Mouse (Mus musculus): Measurements from ENCODE around the gene Arhgap5. TPM values are rescaled to one million over a fixed set of nuclear protein-coding genes. Genes with fewer than 3 reads are reported as not detected.
A peak's percentile ranks its signal among the peaks of the same experiment; 100 is the strongest.

The Arhgap5 gene
- polyA plus RNA-seq, 1 experiment from 2014 or later = 7.9 TPM

DNA sequence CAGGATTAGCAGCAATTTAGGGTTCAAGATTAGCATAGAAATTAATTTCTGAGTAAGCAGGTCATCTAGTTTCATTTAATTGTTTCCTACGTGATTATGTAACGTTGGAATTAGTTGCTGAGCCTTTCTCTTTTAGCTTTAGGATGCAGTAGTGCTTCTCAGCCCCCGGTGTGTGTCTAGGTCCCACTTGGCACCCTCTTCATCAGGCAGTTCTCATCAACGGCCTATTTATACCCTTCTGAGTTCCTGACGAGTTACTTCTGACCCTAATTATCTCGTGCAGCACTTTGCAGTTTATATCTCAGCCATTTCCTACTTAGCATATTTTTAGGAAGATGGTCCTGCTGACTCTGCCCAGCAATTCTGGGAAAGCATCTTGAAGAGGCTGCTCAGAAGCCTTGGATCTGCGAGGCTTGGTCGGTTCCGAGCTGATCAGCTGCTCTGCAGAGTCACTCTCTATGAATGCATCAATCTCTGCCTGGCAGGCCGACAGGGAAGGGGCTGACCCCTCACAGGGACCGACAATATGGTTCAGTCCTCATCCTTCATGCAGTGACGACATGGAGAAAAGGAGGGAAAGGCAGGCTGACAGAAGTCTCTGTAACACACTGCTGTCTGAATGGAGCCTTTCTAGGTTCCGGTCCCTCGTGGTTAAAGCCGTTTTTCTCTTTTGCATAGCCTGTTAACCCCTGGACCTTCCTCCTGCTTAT lies 15.4 kb upstream of the Arhgap5 start:
- Histone ChIP-seq H3K9ac (no peak overlapping the region), H3K27me3 (no peaks in the 10 kb centered on the region), H3K4me2 (no peak overlapping the region), H3K36me3 (replicated peaks) (no peaks in the 10 kb centered on the region), H3K9me3 (replicated peaks) (no peaks in the 10 kb centered on the region), H3K4me3 (replicated peaks) (no peak overlapping the region), H3K27ac (replicated peaks) (no peak overlapping the region), H3K4me1 (replicated peaks) (no peaks in the 10 kb centered on the region)
- ATAC-seq (ENCODE audit: insufficient read depth) = no peak
- WGBS (ENCODE audit: insufficient replicate concordance) = 44% methylated on average over 15 of the region's 15 CpGs

DNA sequence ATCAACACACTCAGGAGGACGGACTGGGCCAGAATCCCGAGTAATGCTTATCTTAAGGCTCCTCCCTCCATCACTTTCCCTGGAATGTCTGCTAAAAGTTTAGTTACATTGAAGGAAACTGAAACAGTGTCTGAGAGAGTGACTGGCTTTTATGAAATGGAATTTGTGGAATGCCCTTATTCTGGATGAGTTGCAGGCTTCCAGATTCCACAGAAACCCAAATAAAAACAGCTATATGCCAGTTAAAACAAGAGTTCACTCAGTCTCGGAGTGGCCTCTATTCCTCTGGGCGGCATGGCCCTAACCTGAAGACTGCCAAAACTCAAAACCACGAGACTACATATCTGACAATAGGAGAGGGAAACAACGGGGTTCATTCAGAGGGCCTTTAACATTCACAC lies 10.5 kb upstream of the Arhgap5 start:
- no peak overlapping the region for H3K4me2 ChIP-seq
- ATAC-seq (ENCODE audit: insufficient read depth) = no peak
- no peaks in the 10 kb centered on the region for H3K27me3 ChIP-seq
- no peaks in the 10 kb centered on the region for H3K4me1 ChIP-seq (replicated peaks)
- H3K4me3 ChIP-seq (replicated peaks) = no peak overlapping the region
- no peaks in the 10 kb centered on the region for H3K9me3 ChIP-seq (replicated peaks)
- H3K36me3 ChIP-seq (replicated peaks) = no peaks in the 10 kb centered on the region
- 52% methylated on average over 6 of the region's 6 CpGs for WGBS (ENCODE audit: insufficient replicate concordance)
- no peak overlapping the region for H3K27ac ChIP-seq (replicated peaks)
- H3K9ac ChIP-seq = no peak overlapping the region

GRCm38 (mm10) chr12:52497209-52497608 lies 6.6 kb upstream of the Arhgap5 start:
- Histone ChIP-seq H3K27ac (replicated peaks) (no peak overlapping the region), H3K9ac (no peak overlapping the region), H3K9me3 (replicated peaks) (no peaks in the 10 kb centered on the region), H3K4me2 (no peak overlapping the region), H3K4me1 (replicated peaks) (no peaks in the 10 kb centered on the region), H3K4me3 (replicated peaks) (no peak overlapping the region), H3K27me3 (no peaks in the 10 kb centered on the region), H3K36me3 (replicated peaks) (no peaks in the 10 kb centered on the region)
- ATAC-seq (ENCODE audit: insufficient read depth) = no peak
- WGBS (ENCODE audit: insufficient replicate concordance) = 55% methylated on average over 3 of the region's 3 CpGs

- peaks cover 9% of the 10 kb centered on the region; the same call in 1 of the 2 replicates for H3K4me1 ChIP-seq (replicated peaks)
- no peaks in the 10 kb centered on the region for H3K9me3 ChIP-seq (replicated peaks)
- H3K4me2 ChIP-seq = no peak overlapping the region
- H3K27ac ChIP-seq (replicated peaks) = no peak overlapping the region
- H3K9ac ChIP-seq = no peak overlapping the region
- 45% methylated on average over 8 of the region's 8 CpGs for WGBS (ENCODE audit: insufficient replicate concordance)
- ATAC-seq (ENCODE audit: insufficient read depth) = no peak
- peaks cover 14% of the 10 kb centered on the region for H3K27me3 ChIP-seq
- H3K36me3 ChIP-seq (replicated peaks) = no peaks in the 10 kb centered on the region
- no peak overlapping the region for H3K4me3 ChIP-seq (replicated peaks)
Measured at GRCm38 (mm10) chr12:52500915-52501833, 2.6 kb upstream of the Arhgap5 start.

DNA sequence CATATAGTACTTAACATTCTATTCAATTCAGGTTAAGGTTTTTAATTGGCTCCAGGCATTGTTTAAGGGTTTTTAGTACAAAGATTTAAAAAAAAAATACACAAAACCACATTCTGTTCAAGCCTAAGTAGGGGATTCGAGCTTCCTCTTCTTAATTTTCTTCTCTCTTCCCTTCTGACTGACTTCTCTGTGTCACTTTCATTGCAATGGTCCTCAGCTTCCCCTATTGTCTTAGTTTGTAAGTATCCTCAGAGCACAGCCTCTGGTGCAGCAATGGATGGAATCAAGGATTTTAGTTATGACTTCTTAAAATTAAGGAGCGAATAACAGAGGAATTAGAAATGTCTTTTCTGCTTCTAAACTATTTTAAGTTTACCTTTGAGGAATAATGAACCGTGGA lies 1.6 kb upstream of the Arhgap5 start:
- Histone ChIP-seq H3K4me3 (replicated peaks) (no peak overlapping the region), H3K4me1 (replicated peaks) (peaks cover 9% of the 10 kb centered on the region; the same call in 1 of the 2 replicates), H3K36me3 (replicated peaks) (no peaks in the 10 kb centered on the region), H3K27ac (replicated peaks) (no peak overlapping the region), H3K27me3 (peaks cover 14% of the 10 kb centered on the region), H3K9me3 (replicated peaks) (no peaks in the 10 kb centered on the region), H3K9ac (no peak overlapping the region), H3K4me2 (no peak overlapping the region)
- 45% methylated on average over 3 of the region's 3 CpGs for WGBS (ENCODE audit: insufficient replicate concordance)
- no peak for ATAC-seq (ENCODE audit: insufficient read depth)

DNA sequence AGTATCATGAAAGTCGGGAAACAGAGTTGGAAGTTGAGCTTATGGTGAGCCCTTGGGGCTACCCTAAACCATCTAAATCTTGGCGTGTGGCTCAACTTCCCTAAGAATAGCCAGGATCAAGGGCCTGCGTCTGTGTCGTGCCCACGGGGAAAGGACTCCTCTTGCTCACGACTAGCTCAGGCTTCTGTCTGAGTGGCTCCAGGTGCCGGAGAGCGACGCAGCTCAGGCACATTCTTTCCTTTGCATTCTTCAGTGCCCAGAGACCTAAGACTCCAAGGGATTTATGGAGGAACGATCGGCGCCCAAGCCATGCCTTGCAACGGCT lies 679 bp upstream of the Arhgap5 start:
- peak; percentile 4; the same call in 1 of the 2 replicates for ATAC-seq (ENCODE audit: insufficient read depth)
- Histone ChIP-seq H3K9me3 (replicated peaks) (no peaks in the 10 kb centered on the region), H3K4me3 (replicated peaks) (peak overlapping the region; percentile 81), H3K36me3 (replicated peaks) (no peaks in the 10 kb centered on the region), H3K27ac (replicated peaks) (peak overlapping the region; percentile 73), H3K9ac (peak overlapping the region; percentile 72; the same call in 1 of the 2 replicates), H3K4me2 (peak overlapping the region; percentile 92), H3K27me3 (peaks cover 14% of the 10 kb centered on the region), H3K4me1 (replicated peaks) (peaks cover 9% of the 10 kb centered on the region; the same call in 1 of the 2 replicates)
- WGBS (ENCODE audit: insufficient replicate concordance) = under 1% methylated on average over 13 of the region's 13 CpGs

DNA sequence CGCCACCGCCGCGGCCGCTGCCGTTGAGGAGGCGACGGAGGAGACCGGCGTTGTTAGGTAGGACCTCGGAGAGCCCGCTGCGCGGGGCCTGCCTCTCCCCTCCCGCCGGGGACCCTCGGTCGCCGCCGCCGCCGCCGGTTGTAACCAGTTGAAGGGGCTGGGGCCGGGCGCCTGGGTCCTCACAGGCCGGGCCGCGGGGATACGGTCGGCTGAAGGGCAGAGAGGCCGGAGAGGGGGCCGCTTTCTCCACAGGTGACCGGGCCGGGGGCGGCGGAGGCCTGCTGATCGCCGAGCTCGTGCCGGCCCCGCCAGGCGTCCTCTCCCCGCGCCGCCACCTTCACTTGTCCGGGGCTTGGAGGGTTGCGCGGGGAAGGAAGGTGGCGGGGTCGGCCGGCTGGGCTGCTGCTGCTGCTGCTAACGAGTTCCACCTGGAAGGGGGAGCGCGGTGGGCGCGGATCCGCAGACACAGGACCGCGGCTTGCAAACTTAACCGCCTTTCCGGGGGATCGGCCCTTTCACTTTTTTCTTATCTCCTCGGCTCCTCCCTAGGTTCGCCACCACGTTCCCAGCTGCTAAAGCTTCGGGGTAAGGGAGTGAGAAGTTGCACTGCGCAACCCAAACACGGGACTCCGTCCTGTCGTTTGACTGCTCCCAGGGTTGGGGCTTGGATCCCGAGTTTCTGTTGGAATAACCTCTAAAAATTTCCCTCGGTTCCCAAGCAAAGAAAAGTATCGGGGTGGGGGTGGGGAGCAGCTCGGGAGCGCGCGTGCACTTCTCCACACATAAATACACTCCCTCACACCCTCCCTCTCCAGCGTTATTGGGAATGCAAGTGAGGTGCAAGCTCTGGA lies 784 bp downstream of the Arhgap5 start:
- Histone ChIP-seq H3K4me1 (replicated peaks) (peaks cover 9% of the 10 kb centered on the region; the same call in 1 of the 2 replicates), H3K9me3 (replicated peaks) (no peaks in the 10 kb centered on the region), H3K4me2 (peak overlapping the region; percentile 92), H3K4me3 (replicated peaks) (peak overlapping the region; percentile 81), H3K9ac (peak overlapping the region; percentile 72), H3K27me3 (peaks cover 14% of the 10 kb centered on the region), H3K27ac (replicated peaks) (peak overlapping the region; percentile 84), H3K36me3 (replicated peaks) (no peaks in the 10 kb centered on the region)
- peak; percentile 3; the same call in 1 of the 2 replicates for ATAC-seq (ENCODE audit: insufficient read depth)
- under 1% methylated on average over 69 of the region's 78 CpGs for WGBS (ENCODE audit: insufficient replicate concordance)

- ATAC-seq (ENCODE audit: insufficient read depth) = no peak
- no peak overlapping the region for H3K27ac ChIP-seq (replicated peaks)
Measured at GRCm38 (mm10) chr12:52524699-52525098, 20.9 kb downstream of the Arhgap5 start.

DNA sequence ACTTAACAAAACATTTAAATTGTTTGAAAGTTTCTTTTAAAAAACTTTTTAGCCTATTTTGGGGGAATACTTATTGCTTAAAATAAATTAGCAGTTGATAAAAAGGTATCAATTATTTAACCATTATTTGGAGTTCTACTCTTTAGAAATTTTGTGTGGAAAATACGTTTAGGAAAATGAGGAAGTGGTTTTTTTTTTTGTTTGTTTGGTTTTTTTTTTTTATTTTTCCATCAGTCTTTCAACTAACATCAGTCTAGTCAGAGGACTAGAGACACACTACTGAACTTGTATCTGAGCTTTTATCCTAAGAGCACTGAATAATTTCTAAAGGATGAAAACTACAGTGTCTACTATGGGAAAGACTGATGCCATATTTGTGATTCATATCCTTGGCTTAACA lies 21.7 kb downstream of the Arhgap5 start:
- H3K4me2 ChIP-seq = no peak overlapping the region
- H3K9me3 ChIP-seq (replicated peaks) = no peaks in the 10 kb centered on the region
- no peak overlapping the region for H3K9ac ChIP-seq
- H3K4me3 ChIP-seq (replicated peaks) = no peak overlapping the region
- ATAC-seq (ENCODE audit: insufficient read depth) = no peak
- 25% methylated on average over 1 of the region's 1 CpGs for WGBS (ENCODE audit: insufficient replicate concordance)
- H3K4me1 ChIP-seq (replicated peaks) = no peaks in the 10 kb centered on the region
- no peaks in the 10 kb centered on the region for H3K27me3 ChIP-seq
- no peak overlapping the region for H3K27ac ChIP-seq (replicated peaks)
- no peaks in the 10 kb centered on the region for H3K36me3 ChIP-seq (replicated peaks)

More at GRCm38 (mm10) chr12:52524699-52525098, 20.9 kb downstream of the Arhgap5 start:
- Histone ChIP-seq H3K36me3 (replicated peaks) (no peaks in the 10 kb centered on the region), H3K27me3 (no peaks in the 10 kb centered on the region), H3K4me1 (replicated peaks) (no peaks in the 10 kb centered on the region), H3K9me3 (replicated peaks) (no peaks in the 10 kb centered on the region), H3K4me2 (no peak overlapping the region), H3K9ac (no peak overlapping the region), H3K4me3 (replicated peaks) (no peak overlapping the region)
- 68% methylated on average over 2 of the region's 2 CpGs for WGBS (ENCODE audit: insufficient replicate concordance)

DNA sequence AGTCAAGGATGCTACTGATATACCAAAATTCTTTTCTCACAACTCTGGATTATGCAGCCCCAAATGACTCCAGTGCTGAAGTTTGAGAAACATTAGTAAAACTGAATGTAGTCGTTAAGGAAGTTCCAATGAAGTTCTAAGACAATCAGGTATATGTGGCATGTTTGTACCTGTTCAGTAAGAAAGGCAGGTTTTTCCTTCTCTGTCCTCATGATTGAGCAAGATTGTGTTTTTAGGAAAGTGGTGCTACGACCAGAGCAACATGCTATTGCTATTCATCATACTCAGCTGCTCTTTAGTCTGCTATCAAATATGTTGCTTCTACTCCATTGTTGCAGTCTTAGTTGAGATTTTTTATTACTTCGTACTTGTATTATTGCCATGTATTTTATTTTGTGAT lies 26.0 kb downstream of the Arhgap5 start:
- H3K4me1 ChIP-seq (replicated peaks) = no peaks in the 10 kb centered on the region
- H3K36me3 ChIP-seq (replicated peaks) = no peaks in the 10 kb centered on the region
- ATAC-seq (ENCODE audit: insufficient read depth) = no peak
- no peak overlapping the region for H3K27ac ChIP-seq (replicated peaks)
- no peaks in the 10 kb centered on the region for H3K27me3 ChIP-seq
- H3K4me2 ChIP-seq = no peak overlapping the region
- 73% methylated on average over 3 of the region's 3 CpGs for WGBS (ENCODE audit: insufficient replicate concordance)
- no peaks in the 10 kb centered on the region for H3K9me3 ChIP-seq (replicated peaks)
- H3K9ac ChIP-seq = no peak overlapping the region
- no peak overlapping the region for H3K4me3 ChIP-seq (replicated peaks)
